Mouse (Mus musculus): ENCODE measurements around the gene Tsg101. TPM values are rescaled to one million over a fixed set of nuclear protein-coding genes. Genes with fewer than 3 reads are reported as not detected.
"Not testable (repeated sequence)": the region's sequence is repeated elsewhere in the genome, so short reads cannot be mapped to it uniquely, and the experiment has no call there.

Gene Tsg101
- polyA plus RNA-seq, 1 experiment from 2014 or later: 322 TPM

GRCm38 (mm10) chr7:46883304-46883703 is 36.5 kb downstream of the Tsg101 start:
- Histone ChIP-seq H3K4me2 (ENCODE audit: low read depth, low read length, severe bottlenecking) (no peak overlapping the region), H3K36me3 (ENCODE audit: control insufficient read depth, insufficient read depth, low read length) (peaks cover 9% of the 10 kb centered on the region), H3K4me1 (replicated peaks; ENCODE audit: control insufficient read depth, insufficient read depth, low read length) (no peaks in the 10 kb centered on the region), H3K4me3 (ENCODE audit: low read depth, low read length) (no peak overlapping the region), H3K9ac (ENCODE audit: low read length) (no peak overlapping the region), H3K27me3 (ENCODE audit: control insufficient read depth, insufficient read depth, low read length) (no peaks in the 10 kb centered on the region), H3K9me3 (ENCODE audit: control insufficient read depth, low read length) (no peaks in the 10 kb centered on the region), H3K27ac (ENCODE audit: low read depth, low read length) (no peak overlapping the region)
- DNase-seq (ENCODE audit: low spot score) (no peak), ATAC-seq (replicated peaks; ENCODE audit: low FRiP score) (no peak)
- WGBS: 94% methylated on average over 3 of the region's 3 CpGs

GRCm38 (mm10) chr7:46881941-46882340 is 37.8 kb downstream of the Tsg101 start:
- ATAC-seq (replicated peaks; ENCODE audit: low FRiP score); H3K27ac ChIP-seq (ENCODE audit: low read depth, low read length); H3K4me1 ChIP-seq (replicated peaks; ENCODE audit: control insufficient read depth, insufficient read depth, low read length); DNase-seq (ENCODE audit: low spot score); H3K9ac ChIP-seq (ENCODE audit: low read length); H3K4me3 ChIP-seq (ENCODE audit: low read depth, low read length); H3K27me3 ChIP-seq (ENCODE audit: control insufficient read depth, insufficient read depth, low read length); H3K4me2 ChIP-seq (ENCODE audit: low read depth, low read length, severe bottlenecking); H3K9me3 ChIP-seq (ENCODE audit: control insufficient read depth, low read length); H3K36me3 ChIP-seq (ENCODE audit: control insufficient read depth, insufficient read depth, low read length): not testable (repeated sequence)
- 87% methylated on average over 6 of the region's 8 CpGs for WGBS

GRCm38 (mm10) chr7:46880992-46881391 is 38.8 kb downstream of the Tsg101 start:
- H3K9ac ChIP-seq (ENCODE audit: low read length): no peak overlapping the region
- WGBS: 93% methylated on average over 2 of the region's 2 CpGs
- no peak overlapping the region for H3K27ac ChIP-seq (ENCODE audit: low read depth, low read length)
- DNase-seq (ENCODE audit: low spot score) (no peak), ATAC-seq (replicated peaks; ENCODE audit: low FRiP score) (no peak)
- H3K9me3 ChIP-seq (ENCODE audit: control insufficient read depth, low read length): no peaks in the 10 kb centered on the region
- no peaks in the 10 kb centered on the region; the same call in 1 of the 2 replicates for H3K36me3 ChIP-seq (ENCODE audit: control insufficient read depth, insufficient read depth, low read length)
- no peak overlapping the region for H3K4me2 ChIP-seq (ENCODE audit: low read depth, low read length, severe bottlenecking)
- H3K4me1 ChIP-seq (replicated peaks; ENCODE audit: control insufficient read depth, insufficient read depth, low read length): no peaks in the 10 kb centered on the region
- H3K27me3 ChIP-seq (ENCODE audit: control insufficient read depth, insufficient read depth, low read length): no peaks in the 10 kb centered on the region
- H3K4me3 ChIP-seq (ENCODE audit: low read depth, low read length): no peak overlapping the region

GRCm38 (mm10) chr7:46879851-46880250 is 39.9 kb downstream of the Tsg101 start:
- Histone ChIP-seq H3K9ac (ENCODE audit: low read length) (no peak overlapping the region), H3K4me1 (replicated peaks; ENCODE audit: control insufficient read depth, insufficient read depth, low read length) (no peaks in the 10 kb centered on the region), H3K27ac (ENCODE audit: low read depth, low read length) (no peak overlapping the region), H3K4me3 (ENCODE audit: low read depth, low read length) (no peak overlapping the region), H3K4me2 (ENCODE audit: low read depth, low read length, severe bottlenecking) (no peak overlapping the region), H3K27me3 (ENCODE audit: control insufficient read depth, insufficient read depth, low read length) (no peaks in the 10 kb centered on the region), H3K36me3 (ENCODE audit: control insufficient read depth, insufficient read depth, low read length) (no peaks in the 10 kb centered on the region; the same call in 1 of the 2 replicates), H3K9me3 (ENCODE audit: control insufficient read depth, low read length) (no peaks in the 10 kb centered on the region)
- no peak for ATAC-seq (replicated peaks; ENCODE audit: low FRiP score)
- DNase-seq (ENCODE audit: low spot score): no peak
- WGBS: 93% methylated on average over 5 of the region's 5 CpGs

- Histone ChIP-seq H3K27ac (ENCODE audit: low read depth, low read length) (no peak overlapping the region), H3K9me3 (ENCODE audit: control insufficient read depth, low read length) (no peaks in the 10 kb centered on the region), H3K4me2 (ENCODE audit: low read depth, low read length, severe bottlenecking) (no peak overlapping the region), H3K4me3 (ENCODE audit: low read depth, low read length) (no peak overlapping the region), H3K36me3 (ENCODE audit: control insufficient read depth, insufficient read depth, low read length) (no peaks in the 10 kb centered on the region), H3K9ac (ENCODE audit: low read length) (no peak overlapping the region), H3K4me1 (replicated peaks; ENCODE audit: control insufficient read depth, insufficient read depth, low read length) (no peaks in the 10 kb centered on the region), H3K27me3 (ENCODE audit: control insufficient read depth, insufficient read depth, low read length) (no peaks in the 10 kb centered on the region)
- ATAC-seq (replicated peaks; ENCODE audit: low FRiP score) (no peak), DNase-seq (ENCODE audit: low spot score) (no peak)
- WGBS: 87% methylated on average over 6 of the region's 6 CpGs
These were observed 42.5 kb downstream of the Tsg101 start for GRCm38 (mm10) chr7:46877255-46877654.

- Histone ChIP-seq H3K36me3 (ENCODE audit: control insufficient read depth, insufficient read depth, low read length) (no peaks in the 10 kb centered on the region), H3K4me1 (replicated peaks; ENCODE audit: control insufficient read depth, insufficient read depth, low read length) (no peaks in the 10 kb centered on the region), H3K9me3 (ENCODE audit: control insufficient read depth, low read length) (no peaks in the 10 kb centered on the region), H3K4me3 (ENCODE audit: low read depth, low read length) (no peak overlapping the region), H3K4me2 (ENCODE audit: low read depth, low read length, severe bottlenecking) (no peak overlapping the region), H3K9ac (ENCODE audit: low read length) (no peak overlapping the region), H3K27ac (ENCODE audit: low read depth, low read length) (no peak overlapping the region), H3K27me3 (ENCODE audit: control insufficient read depth, insufficient read depth, low read length) (no peaks in the 10 kb centered on the region)
- ATAC-seq (replicated peaks; ENCODE audit: low FRiP score) (no peak), DNase-seq (ENCODE audit: low spot score) (no peak)
- WGBS: 86% methylated on average over 4 of the region's 4 CpGs
These were observed 42.9 kb downstream of the Tsg101 start for GRCm38 (mm10) chr7:46876841-46877240.

GRCm38 (mm10) chr7:46871988-46872387 is 47.8 kb downstream of the Tsg101 start:
- ATAC-seq (replicated peaks; ENCODE audit: low FRiP score): no peak
- Histone ChIP-seq H3K4me3 (ENCODE audit: low read depth, low read length) (no peak overlapping the region), H3K4me2 (ENCODE audit: low read depth, low read length, severe bottlenecking) (no peak overlapping the region), H3K4me1 (replicated peaks; ENCODE audit: control insufficient read depth, insufficient read depth, low read length) (no peaks in the 10 kb centered on the region), H3K27me3 (ENCODE audit: control insufficient read depth, insufficient read depth, low read length) (no peaks in the 10 kb centered on the region), H3K36me3 (ENCODE audit: control insufficient read depth, insufficient read depth, low read length) (no peaks in the 10 kb centered on the region), H3K9me3 (ENCODE audit: control insufficient read depth, low read length) (no peaks in the 10 kb centered on the region), H3K9ac (ENCODE audit: low read length) (no peak overlapping the region), H3K27ac (ENCODE audit: low read depth, low read length) (no peak overlapping the region)
- DNase-seq (ENCODE audit: low spot score): no peak
- 84% methylated on average over 4 of the region's 4 CpGs for WGBS

GRCm38 (mm10) chr7:46860996-46861395 is 58.8 kb downstream of the Tsg101 start, which contains the start of gene Ldhc:
Gene Ldhc (plus strand): TSS chr7:46861203.
- 35% methylated on average over 10 of the region's 10 CpGs for WGBS
- H3K27me3 ChIP-seq (ENCODE audit: control insufficient read depth, insufficient read depth, low read length): no peaks in the 10 kb centered on the region
- no peak within 1 kb of the TSS for H3K4me2 ChIP-seq (ENCODE audit: low read depth, low read length, severe bottlenecking)
- H3K4me3 ChIP-seq (ENCODE audit: low read depth, low read length): no peak within 1 kb of the TSS
- H3K27ac ChIP-seq (ENCODE audit: low read depth, low read length): no peak within 1 kb of the TSS
- no peaks in the 10 kb centered on the region for H3K9me3 ChIP-seq (ENCODE audit: control insufficient read depth, low read length)
- no peaks in the 10 kb centered on the region for H3K36me3 ChIP-seq (ENCODE audit: control insufficient read depth, insufficient read depth, low read length)
- ATAC-seq (replicated peaks; ENCODE audit: low FRiP score) (no peak), DNase-seq (ENCODE audit: low spot score) (no peak)
- no peaks in the 10 kb centered on the region for H3K4me1 ChIP-seq (replicated peaks; ENCODE audit: control insufficient read depth, insufficient read depth, low read length)
- H3K9ac ChIP-seq (ENCODE audit: low read length): no peak within 1 kb of the TSS

GRCm38 (mm10) chr7:46859031-46859430 is 60.7 kb downstream of the Tsg101 start:
- no peak overlapping the region for H3K9ac ChIP-seq (ENCODE audit: low read length)
- H3K36me3 ChIP-seq (ENCODE audit: control insufficient read depth, insufficient read depth, low read length): peaks cover 4% of the 10 kb centered on the region; the same call in 1 of the 2 replicates
- H3K9me3 ChIP-seq (ENCODE audit: control insufficient read depth, low read length): no peaks in the 10 kb centered on the region
- H3K27me3 ChIP-seq (ENCODE audit: control insufficient read depth, insufficient read depth, low read length): no peaks in the 10 kb centered on the region
- no peak overlapping the region for H3K4me3 ChIP-seq (ENCODE audit: low read depth, low read length)
- no peak overlapping the region for H3K27ac ChIP-seq (ENCODE audit: low read depth, low read length)
- no peaks in the 10 kb centered on the region for H3K4me1 ChIP-seq (replicated peaks; ENCODE audit: control insufficient read depth, insufficient read depth, low read length)
- H3K4me2 ChIP-seq (ENCODE audit: low read depth, low read length, severe bottlenecking): no peak overlapping the region
- DNase-seq (ENCODE audit: low spot score): no peak
- 66% methylated on average over 6 of the region's 6 CpGs for WGBS
- ATAC-seq (replicated peaks; ENCODE audit: low FRiP score): no peak

Data from forebrain, embryonic 11.5 days (tissue).